Mouse (Mus musculus) megakaryocyte, embryonic 14.5 days (primary cell): ENCODE measurements around the gene Ptpn13.

Experiments
- FLI1 ChIP-seq: IDR thresholded peaks from 2 replicates; pipeline ENCODE4 v1.6.1; 2012; ENCODE audit warnings: low read length, inconsistent platforms, mixed read lengths
- GATA1 ChIP-seq: IDR thresholded peaks from 3 replicates; pipeline ENCODE4 v1.6.1; 2012; ENCODE audit warnings: mixed read lengths, low read length, inconsistent platforms, borderline replicate concordance

DNA sequence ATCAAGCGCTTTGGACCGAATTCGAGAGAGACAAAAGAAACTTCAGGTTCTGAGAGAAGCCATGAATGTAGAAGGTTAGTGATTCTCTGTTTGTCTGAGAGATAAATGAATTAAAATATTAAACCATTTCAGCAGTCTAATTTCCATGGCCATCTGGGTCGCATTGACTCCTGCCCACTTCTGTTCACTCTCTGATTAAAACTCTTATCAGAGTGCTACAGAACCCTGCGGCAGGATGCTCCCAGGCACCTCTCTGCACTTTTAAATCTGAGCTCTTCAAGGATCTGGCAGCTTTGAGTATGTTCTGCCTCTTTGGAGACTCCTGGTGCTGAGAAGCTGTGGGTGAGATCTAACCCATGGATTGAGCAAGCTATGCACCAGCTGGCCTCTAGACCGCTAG lies 76.8 kb downstream of the Ptpn13 start:
- TF ChIP-seq GATA1 (no peak), FLI1 (no peak)
